In the genomic region with DNA sequence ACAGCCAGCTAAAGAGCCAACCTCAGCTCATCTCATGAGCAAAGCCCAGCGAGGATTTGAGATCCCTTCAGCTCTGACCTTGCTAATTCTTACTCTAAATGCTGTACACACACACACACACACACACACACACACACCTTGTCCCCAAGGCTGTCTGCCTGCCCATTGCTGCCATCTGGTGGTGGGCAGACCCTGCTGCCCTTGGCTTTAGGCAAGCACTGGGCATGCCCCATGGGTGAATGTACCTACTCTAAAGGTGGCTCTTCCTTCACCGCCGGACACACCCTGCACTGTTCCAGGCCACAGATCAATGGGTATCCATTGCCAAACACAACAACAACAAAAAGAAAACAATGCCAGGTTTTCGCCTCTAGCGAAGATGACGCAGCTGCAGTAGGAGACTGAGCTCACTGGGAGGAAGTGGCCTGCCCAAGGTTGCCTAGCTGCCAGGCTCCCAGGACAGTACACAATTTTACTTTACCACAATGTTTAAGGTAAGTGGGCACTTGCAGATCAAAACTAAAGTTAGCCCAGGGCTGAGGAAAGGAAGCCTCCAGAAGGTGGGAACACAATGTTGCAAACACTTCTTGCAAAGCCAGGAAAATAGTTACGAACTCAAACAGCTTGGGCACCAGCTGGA, we compare ENCODE assay signal across 9 mouse cellular contexts. TPM values are rescaled to one million over a fixed set of nuclear protein-coding genes. Genes with fewer than 3 reads are reported as not detected.
DNase-seq lines count a peak whose midpoint lies in the region; ATAC-seq and TF ChIP-seq lines count a peak whose summit lies in the region.
"Had no signal": no experiment of that assay in that cellular context is flagged by ENCODE, and none has a peak within 500 bp of the region (broad histone marks: within the 10 kb centered on the region; RNA-seq: fewer than 3 reads in every experiment).

No protein-coding gene starts in this region.

- H3K4me1 ChIP-seq in G1E (ENCODE audit: insufficient read depth, low read depth, low read length): peaks cover 30% of the 10 kb centered on the region
- peaks cover 17% of the 10 kb centered on the region for H3K4me1 ChIP-seq in forebrain, embryonic 12.5 days
- H3K4me1 ChIP-seq in intestine, embryonic 14.5 days (replicated peaks; ENCODE audit: control insufficient read depth, insufficient read depth, low read length): no peaks in the 10 kb centered on the region
- peaks cover 1% of the 10 kb centered on the region; the same call in 1 of the 2 replicates for H3K4me1 ChIP-seq in midbrain, embryonic 11.5 days (ENCODE audit: control insufficient read depth, insufficient read depth, low read length)
- H3K4me1 ChIP-seq: limb, embryonic 13.5 days had no signal

- no peak overlapping the region for H3K4me2 ChIP-seq in forebrain, embryonic 12.5 days
- no peak overlapping the region for H3K4me2 ChIP-seq in intestine, embryonic 14.5 days (ENCODE audit: low read length)
- no peak overlapping the region for H3K4me2 ChIP-seq in midbrain, embryonic 11.5 days
- H3K4me2 ChIP-seq: limb, embryonic 13.5 days had no signal

- WGBS in forebrain, embryonic 12.5 days: 74% methylated on average over 7 of the region's 7 CpGs
- 80% methylated on average over 7 of the region's 7 CpGs for WGBS in intestine, embryonic 14.5 days
- 84% methylated on average over 7 of the region's 7 CpGs for WGBS in midbrain, embryonic 11.5 days

- intact Hi-C loops in left cerebral cortex, postnatal 10 days (cut with DNase I): loop anchor here (1.0 to 10.0 kb wide), 3 partner anchors 213 to 512 kb away; no protein-coding TSS in a partner anchor

- peak; percentile 50; the same call in 1 of the 2 replicates for ATAC-seq in G1E (ENCODE audit: extremely low read depth, insufficient number of reproducible peaks, low FRiP score, poor library complexity, severe bottlenecking)
- ATAC-seq in forebrain, embryonic 12.5 days (ENCODE audit: low FRiP score): peak; percentile 54; the same call in 1 of the 2 replicates
- ATAC-seq in intestine, embryonic 14.5 days (replicated peaks; ENCODE audit: low FRiP score, low TSS enrichment, low read depth): no peak
- ATAC-seq in midbrain, embryonic 11.5 days (ENCODE audit: low FRiP score): peak; percentile 71; the same call in 1 of the 2 replicates
- no peak for ATAC-seq in erythroid progenitor cell, adult 5-6 weeks (replicated peaks; ENCODE audit: low FRiP score, poor library complexity, severe bottlenecking)

- H3K4me3 ChIP-seq in G1E (ENCODE audit: low read depth, low read length): no peak overlapping the region
- H3K4me3 ChIP-seq in forebrain, embryonic 12.5 days (replicated peaks): no peak overlapping the region
- no peak overlapping the region for H3K4me3 ChIP-seq in intestine, embryonic 14.5 days (ENCODE audit: low read depth, low read length)
- no peak overlapping the region for H3K4me3 ChIP-seq in midbrain, embryonic 11.5 days (ENCODE audit: low read depth, low read length)
- H3K4me3 ChIP-seq: limb, embryonic 13.5 days had no signal

- H3K27me3 ChIP-seq in G1E (ENCODE audit: insufficient read depth, low read length): no peaks in the 10 kb centered on the region
- H3K27me3 ChIP-seq in forebrain, embryonic 12.5 days: no peaks in the 10 kb centered on the region
- H3K27me3 ChIP-seq in intestine, embryonic 14.5 days (replicated peaks; ENCODE audit: control insufficient read depth, insufficient read depth, low read length): no peaks in the 10 kb centered on the region
- H3K27me3 ChIP-seq in midbrain, embryonic 11.5 days (ENCODE audit: control insufficient read depth, insufficient read depth, low read length): no peaks in the 10 kb centered on the region
- H3K27me3 ChIP-seq: limb, embryonic 13.5 days had no signal

- H3K27ac ChIP-seq in forebrain, embryonic 12.5 days: no peak overlapping the region
- no peak overlapping the region for H3K27ac ChIP-seq in intestine, embryonic 14.5 days (ENCODE audit: low read depth)
- no peak overlapping the region for H3K27ac ChIP-seq in midbrain, embryonic 11.5 days (ENCODE audit: low read depth, low read length)
- H3K27ac ChIP-seq: limb, embryonic 13.5 days had no signal

- no peaks in the 10 kb centered on the region for H3K9me3 ChIP-seq in G1E (replicated peaks)
- H3K9me3 ChIP-seq in forebrain, embryonic 12.5 days: no peaks in the 10 kb centered on the region
- no peaks in the 10 kb centered on the region for H3K9me3 ChIP-seq in intestine, embryonic 14.5 days (ENCODE audit: control insufficient read depth, low read length)
- no peaks in the 10 kb centered on the region for H3K9me3 ChIP-seq in midbrain, embryonic 11.5 days (ENCODE audit: control insufficient read depth, low read length)
- H3K9me3 ChIP-seq: limb, embryonic 13.5 days had no signal

- H3K9ac ChIP-seq in forebrain, embryonic 12.5 days: no peak overlapping the region
- H3K9ac ChIP-seq in intestine, embryonic 14.5 days (ENCODE audit: low read length): no peak overlapping the region
- H3K9ac ChIP-seq in midbrain, embryonic 11.5 days (ENCODE audit: low read length): no peak overlapping the region
- H3K9ac ChIP-seq: limb, embryonic 13.5 days had no signal

- H3K36me3 ChIP-seq in G1E (replicated peaks): peaks cover 92% of the 10 kb centered on the region
- H3K36me3 ChIP-seq in forebrain, embryonic 12.5 days (replicated peaks): no peaks in the 10 kb centered on the region; the same call in 1 of the 2 replicates
- H3K36me3 ChIP-seq in intestine, embryonic 14.5 days (ENCODE audit: control insufficient read depth, insufficient read depth, low read length): peaks cover 5% of the 10 kb centered on the region; the same call in 1 of the 2 replicates
- no peaks in the 10 kb centered on the region for H3K36me3 ChIP-seq in midbrain, embryonic 11.5 days (ENCODE audit: control insufficient read depth, insufficient read depth, low read length)
- H3K36me3 ChIP-seq: limb, embryonic 13.5 days had no signal

- DNase-seq in G1E (ENCODE audit: low spot score): peak; percentile 60
- DNase-seq in brain, adult 2 months (ENCODE audit: low read depth, low spot score): peak; percentile 97
- DNase-seq in intestine, embryonic 14.5 days (ENCODE audit: low spot score): peak; percentile 74
- peak; percentile 59 to 85 for DNase-seq in left cerebral cortex, postnatal 10 days (ENCODE audit: extremely low spot score in 1 of 2, low spot score in 2 of 2)
- DNase-seq in midbrain, embryonic 11.5 days (ENCODE audit: low spot score, missing footprints): peak; percentile 94
- DNase-seq in right cerebral cortex, postnatal 36 days (ENCODE audit: low spot score in 2 of 2): peak; percentile 65 to 68

- TF ChIP-seq CTCF in G1E (IDR thresholded peaks at IDR 0.05; ENCODE audit: low read depth, low read length): peak; percentile 71

RNA-seq across cellular contexts. Expression of a gene that starts 33.1 kb away (rescaled TPM):
- total RNA-seq in G1E (2014; fragmentation: Nextera tagmentation) (13.0 and 14.9 TPM in 2 replicates), G1E (2017) (36.2 and 36.5 TPM in 2 replicates)
- 9.5 and 10.9 TPM in 2 replicates for polyA plus RNA-seq in G1E (2012)
- polyA plus RNA-seq in forebrain, embryonic 12.5 days (2016; fragmentation: Nextera tagmentation; extraction: Ambion mirVana): 19.0 and 19.6 TPM in 2 replicates
- 16.8 and 17.5 TPM in 2 replicates for polyA plus RNA-seq in intestine, embryonic 14.5 days (2014; fragmentation: Nextera tagmentation; extraction: Ambion mirVana)
- total RNA-seq in left cerebral cortex, postnatal 10 days (2021): 10 to 100 TPM; 57.3 to 61.3 TPM
- 14.3 and 15.7 TPM in 2 replicates for polyA plus RNA-seq in midbrain, embryonic 11.5 days (2014; fragmentation: Nextera tagmentation; extraction: Ambion mirVana)
- 4.6 TPM in 1 of 2 replicates, not detected in the other for total RNA-seq in erythroid progenitor cell, adult 5-6 weeks (2015; ENCODE audit: low replicate concordance)
- total RNA-seq in erythroid progenitor cell, adult 5-6 weeks (2017; ENCODE audit: low replicate concordance): 0.23 and 0.26 TPM in 2 replicates

Comparison
In these comparisons a context has a peak if more than half of its experiments do, and no peak if none do; other contexts are left out.
1. ATAC-seq: peak in G1E (single experiment), forebrain, embryonic 12.5 days (single experiment) and midbrain, embryonic 11.5 days (single experiment); none in intestine, embryonic 14.5 days (single experiment) and erythroid progenitor cell, adult 5-6 weeks (single experiment).
2. Peak in every context shown above with its lines, with median percentiles within 50 percentile points of each other: DNase-seq.